Mouse (Mus musculus) kidney, adult 2 months (tissue): ENCODE measurements around the gene Arrb1. TPM values are rescaled to one million over a fixed set of nuclear protein-coding genes. Genes with fewer than 3 reads are reported as not detected.

Experiments used
- DNase-seq: peaks from one replicate; pipeline ENCODE4 v3.0.0; 2021
- H3K27ac ChIP-seq: fragments of 200-500 bp; 2 replicates; pipeline ENCODE4 v1.5.1; 2012; ENCODE audit warnings: low read depth, low read length, control low read depth, inconsistent platforms; ENCODE audit not compliant: insufficient read depth
- H3K27me3 ChIP-seq: fragments of 200-500 bp; replicated peaks from 2 replicates; pipeline ENCODE4 v1.6.1; 2012; ENCODE audit warnings: mild to moderate bottlenecking, moderate library complexity, low read length, inconsistent platforms; ENCODE audit not compliant: control insufficient read depth, insufficient read depth
- H3K36me3 ChIP-seq: fragments of 200-500 bp; 2 replicates; pipeline ENCODE4 v1.6.1; 2012; ENCODE audit warnings: mild to moderate bottlenecking, moderate library complexity, low read length, inconsistent platforms; ENCODE audit not compliant: control insufficient read depth, insufficient read depth
- H3K4me1 ChIP-seq: fragments of 200-500 bp; 2 replicates; pipeline ENCODE4 v1.6.1; 2011; ENCODE audit warnings: low read length; ENCODE audit not compliant: control insufficient read depth, insufficient read depth
- H3K4me3 ChIP-seq: fragments of 200-500 bp; 2 replicates; pipeline ENCODE4 v1.5.1; 2011; ENCODE audit warnings: mild to moderate bottlenecking, low read depth, low read length, control low read depth; ENCODE audit not compliant: insufficient read depth
- CTCF ChIP-seq: fragments of 200-500 bp; conservative IDR thresholded peaks from 2 replicates; pipeline ENCODE4 v1.5.1; 2011; ENCODE audit warnings: low read depth, mild to moderate bottlenecking, control low read depth, low read length, moderate library complexity, mixed read lengths; ENCODE audit not compliant: insufficient read depth, insufficient read length
- POLR2A ChIP-seq: fragments of 200-500 bp; IDR thresholded peaks from one replicate; pipeline ENCODE4 v1.6.1; 2011; ENCODE audit warnings: low read depth, low read length, control low read depth
- WGBS: fragments of 180-500 bp; shearing (Covaris S2); methylation state at CpG from one replicate; pipeline ENCODE4 v1.1.7; 2018; 5-methylcytosine and 5-hydroxymethylcytosine counted together
- polyA plus RNA-seq: library from polyadenylated mRNA; depleted of rRNA; stranded (reverse); fragments of >200 nt; gene quantifications from 2 replicates; pipeline ENCODE4 v1.2.3, GENCODE M21; 2012

The Arrb1 gene
- polyA plus RNA-seq, 1 experiment = 47.1 TPM

- peaks cover 9% of the 10 kb centered on the region for H3K4me1 ChIP-seq
- peak overlapping the region; percentile 53; the same call in 1 of the 2 replicates for H3K27ac ChIP-seq
- no peak overlapping the region for H3K4me3 ChIP-seq
- 34% methylated on average over 5 of the region's 5 CpGs for WGBS
- no peak for DNase-seq
- TF ChIP-seq CTCF (no peak), POLR2A (no peak)
- no peaks in the 10 kb centered on the region for H3K36me3 ChIP-seq
- H3K27me3 ChIP-seq = no peaks in the 10 kb centered on the region
Measured at GRCm38 (mm10) chr7:99529410-99529809, 5.9 kb upstream of the Arrb1 start.

GRCm38 (mm10) chr7:99531408-99531970 is 3.8 kb upstream of the Arrb1 start:
- Histone ChIP-seq H3K4me3 (no peak overlapping the region), H3K27ac (no peak overlapping the region), H3K4me1 (peaks cover 16% of the 10 kb centered on the region), H3K27me3 (no peaks in the 10 kb centered on the region), H3K36me3 (no peaks in the 10 kb centered on the region)
- DNase-seq = no peak
- 81% methylated on average over 3 of the region's 3 CpGs for WGBS
- TF ChIP-seq CTCF (no peak), POLR2A (no peak)

GRCm38 (mm10) chr7:99532526-99532925 is 2.7 kb upstream of the Arrb1 start:
- DNase-seq = no peak
- TF ChIP-seq CTCF (no peak), POLR2A (no peak)
- Histone ChIP-seq H3K27me3 (no peaks in the 10 kb centered on the region), H3K36me3 (no peaks in the 10 kb centered on the region), H3K4me1 (peaks cover 20% of the 10 kb centered on the region), H3K4me3 (no peak overlapping the region), H3K27ac (no peak overlapping the region)
- WGBS = 55% methylated on average over 4 of the region's 4 CpGs

DNA sequence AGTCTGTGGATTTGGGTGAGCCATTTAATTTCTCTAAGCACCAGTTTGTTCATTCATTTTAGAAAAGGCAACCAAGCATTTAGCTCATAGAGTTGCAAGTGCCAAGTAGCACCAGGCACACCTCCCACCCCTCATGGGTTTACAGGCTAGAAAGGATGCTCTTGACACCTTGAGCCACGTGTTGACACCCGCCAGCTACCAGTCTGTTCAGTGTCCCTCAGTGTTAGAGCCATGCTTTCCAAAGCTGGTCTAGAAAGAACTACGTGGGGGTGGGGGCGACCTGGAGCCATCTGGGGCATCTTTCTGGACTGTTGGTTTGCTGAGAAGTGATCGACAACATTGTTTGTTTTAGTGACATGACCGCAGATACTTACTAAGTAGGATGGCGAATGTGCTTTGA is 1.7 kb upstream of the Arrb1 start:
- no peaks in the 10 kb centered on the region for H3K36me3 ChIP-seq
- no peak for TF ChIP-seq CTCF
- TF ChIP-seq POLR2A = no peak
- DNase-seq = no peak
- no peaks in the 10 kb centered on the region for H3K27me3 ChIP-seq
- WGBS = 86% methylated on average over 7 of the region's 7 CpGs
- H3K27ac ChIP-seq = no peak overlapping the region
- H3K4me3 ChIP-seq = no peak overlapping the region
- H3K4me1 ChIP-seq = peaks cover 24% of the 10 kb centered on the region

GRCm38 (mm10) chr7:99534501-99534900 is 765 bp upstream of the Arrb1 start:
- Histone ChIP-seq H3K27me3 (no peaks in the 10 kb centered on the region), H3K27ac (0 out of 2 replicates have a peak overlapping the region, but pooled peaks have one; percentile 24), H3K4me3 (no peak overlapping the region), H3K36me3 (no peaks in the 10 kb centered on the region), H3K4me1 (peaks cover 22% of the 10 kb centered on the region)
- no peak for TF ChIP-seq CTCF
- TF ChIP-seq POLR2A = no peak
- no peak for DNase-seq
- 73% methylated on average over 5 of the region's 5 CpGs for WGBS

- H3K27me3 ChIP-seq = no peaks in the 10 kb centered on the region
- H3K36me3 ChIP-seq = no peaks in the 10 kb centered on the region
- H3K27ac ChIP-seq = peak overlapping the region; percentile 57
- peak overlapping the region; percentile 74 for H3K4me3 ChIP-seq
- TF ChIP-seq CTCF = no peak
- TF ChIP-seq POLR2A = no peak
- no peak for DNase-seq
- peaks cover 20% of the 10 kb centered on the region for H3K4me1 ChIP-seq
- WGBS = 10% methylated on average over 46 of the region's 46 CpGs
Measured at GRCm38 (mm10) chr7:99535741-99536501, 655 bp downstream of the Arrb1 start.

DNA sequence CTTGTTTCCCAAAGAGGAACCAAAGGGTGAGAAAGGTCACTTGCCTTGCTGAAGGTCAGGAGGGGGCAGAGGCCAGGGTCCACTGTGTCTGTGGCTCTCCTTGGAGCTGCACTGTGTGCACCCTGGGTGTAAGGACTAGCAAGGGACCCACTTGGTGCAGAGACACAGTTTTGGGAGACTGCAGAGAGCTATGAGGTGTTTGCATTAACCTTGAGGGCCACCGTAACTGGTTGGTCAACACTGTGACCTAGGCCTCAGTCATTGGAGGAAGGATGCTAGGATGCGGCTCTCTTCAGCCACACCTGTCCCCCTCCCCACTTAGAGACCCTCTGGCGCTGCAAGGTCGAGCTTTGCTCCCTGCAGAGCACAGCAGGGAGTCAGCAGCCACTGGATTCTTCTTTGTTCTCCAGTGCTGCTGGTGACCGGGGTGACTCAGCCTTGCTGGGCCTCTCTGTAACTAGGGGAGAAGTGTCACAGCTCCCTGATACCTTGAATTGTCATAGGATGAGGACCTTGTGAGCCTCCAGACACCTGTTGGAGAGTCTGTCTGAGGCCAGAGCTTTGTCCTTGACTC is 2.0 kb downstream of the Arrb1 start:
- Histone ChIP-seq H3K4me1 (peaks cover 20% of the 10 kb centered on the region), H3K4me3 (peak overlapping the region; percentile 8; the same call in 1 of the 2 replicates), H3K36me3 (no peaks in the 10 kb centered on the region), H3K27ac (peak overlapping the region; percentile 19; the same call in 1 of the 2 replicates), H3K27me3 (no peaks in the 10 kb centered on the region)
- TF ChIP-seq CTCF = no peak
- no peak for TF ChIP-seq POLR2A
- DNase-seq = no peak
- WGBS = 62% methylated on average over 5 of the region's 5 CpGs
